Mouse (Mus musculus): ENCODE results near the gene Oxld1.
"Not testable (repeated sequence)": the region's sequence is repeated elsewhere in the genome, so short reads cannot be mapped to it uniquely, and the experiment has no call there.

The Oxld1 gene

DNA sequence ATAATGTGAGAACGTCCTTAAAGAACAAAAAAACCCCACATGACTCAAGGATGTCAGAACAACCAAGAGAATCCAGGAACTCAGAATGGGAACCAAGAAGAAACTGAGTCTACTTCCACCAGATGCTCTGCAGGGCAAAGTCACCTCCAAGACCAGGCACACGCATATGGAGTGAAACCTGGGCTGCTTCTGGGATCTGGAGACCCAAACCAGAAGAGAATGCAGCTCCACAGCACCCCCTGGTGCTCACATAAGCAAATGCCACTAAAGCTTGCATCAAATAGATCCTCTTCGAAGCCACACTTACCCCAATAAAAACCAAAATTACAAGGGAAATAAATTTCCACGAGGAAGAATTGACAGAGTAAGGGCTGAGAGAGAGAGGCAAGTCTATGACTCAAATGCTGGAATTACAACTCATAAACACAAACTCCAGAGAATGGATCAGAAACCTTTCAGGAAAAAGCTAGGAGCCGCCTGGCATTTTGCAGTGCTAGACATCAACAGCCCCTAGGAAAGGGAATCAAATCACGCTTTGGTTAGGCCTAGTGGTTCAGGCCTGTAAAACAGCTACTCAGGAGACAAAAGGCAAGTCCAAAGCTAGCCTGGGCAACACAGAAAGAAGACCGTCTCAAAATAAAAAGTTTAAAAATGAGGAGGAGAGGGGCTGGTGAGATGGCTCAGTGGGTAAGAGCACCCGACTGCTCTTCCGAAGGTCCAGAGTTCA is 34.1 kb downstream of the Oxld1 start:
- DNase-seq (ENCODE audit: low spot score in 2 of 2), result peak; percentile 33

DNA sequence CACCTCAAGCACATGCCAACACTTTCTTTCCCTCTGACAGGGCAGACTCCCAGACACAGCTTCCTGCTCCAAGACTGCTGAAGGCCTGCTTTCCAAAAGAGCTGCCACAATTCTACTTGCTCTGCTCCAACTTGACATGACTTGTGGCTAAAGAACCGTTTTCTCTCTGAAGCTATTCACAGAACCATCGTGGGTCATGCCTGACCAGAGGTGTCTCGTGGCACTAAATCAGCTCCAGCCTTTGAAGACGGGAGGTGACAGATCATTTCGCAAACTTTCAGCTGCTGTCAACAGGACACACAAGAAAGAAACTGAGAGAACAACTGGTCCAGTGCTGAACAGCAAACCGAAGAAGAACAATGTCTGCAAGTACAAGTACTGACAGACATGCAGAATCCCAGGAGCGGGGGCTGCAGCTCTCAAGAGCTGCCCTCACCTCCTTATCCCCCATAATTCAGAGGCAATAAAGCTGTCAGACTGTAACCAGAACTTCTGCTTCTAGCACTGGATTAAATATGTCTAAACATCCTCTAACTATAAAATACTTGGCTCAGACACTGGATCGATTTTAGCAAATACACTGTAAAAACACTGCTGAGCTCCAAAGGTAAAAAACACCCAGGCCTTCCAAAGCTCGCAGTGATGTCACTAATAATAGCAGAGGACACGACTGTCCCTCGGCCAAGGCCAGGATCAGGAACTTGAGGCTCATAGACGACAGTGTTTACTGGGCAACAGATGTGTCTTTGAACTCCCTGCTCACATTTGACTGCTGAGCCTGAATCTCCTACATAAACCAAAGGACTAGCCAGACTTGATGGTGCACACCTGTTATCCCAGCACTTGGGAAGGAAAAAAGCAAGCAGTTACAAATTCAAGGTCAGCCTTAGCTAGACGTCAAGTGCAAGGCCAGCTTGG is 35.0 kb downstream of the Oxld1 start:
- no peak for DNase-seq (ENCODE audit: low spot score in 2 of 2)

DNA sequence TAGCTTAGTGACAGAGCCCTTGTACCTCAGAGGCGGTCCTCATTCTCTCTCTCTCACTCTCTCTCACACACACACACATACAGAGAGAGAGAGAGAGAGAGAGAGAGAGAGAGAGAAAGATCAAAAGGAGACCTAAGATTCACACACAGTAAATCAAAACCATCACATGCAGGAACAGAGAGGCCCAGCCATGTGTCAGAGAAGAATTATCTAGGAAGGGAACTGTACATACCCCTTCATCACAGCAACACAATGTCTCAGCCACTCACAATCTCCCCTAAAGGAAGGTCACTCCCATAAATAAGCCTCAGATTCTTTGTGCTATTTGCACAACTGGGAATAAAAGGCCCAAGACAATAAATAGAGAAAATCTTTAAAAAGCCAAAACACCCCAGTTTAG is 39.3 kb downstream of the Oxld1 start:
- no peak for DNase-seq (ENCODE audit: low spot score in 2 of 2)

DNA sequence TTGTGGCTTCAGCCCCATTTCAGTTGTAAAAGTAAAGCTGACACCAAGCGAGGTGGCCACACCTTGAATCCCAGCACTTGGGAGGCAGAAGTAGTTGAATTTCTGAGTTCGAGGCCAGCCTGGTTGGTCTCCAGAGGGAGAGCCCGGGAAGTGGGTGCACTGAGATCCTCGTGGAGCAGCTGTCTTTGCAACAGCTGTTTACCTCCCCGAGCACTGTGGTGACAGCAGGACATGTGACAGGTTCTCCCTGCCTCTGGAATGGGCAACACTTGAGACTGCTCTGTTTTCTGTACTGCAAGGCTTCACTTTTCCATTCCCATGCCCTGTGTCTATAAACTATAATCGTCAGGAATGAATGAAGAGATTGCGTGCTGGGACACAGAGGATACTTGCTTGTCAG is 40.0 kb downstream of the Oxld1 start:
- no peak for DNase-seq (ENCODE audit: low spot score in 2 of 2)

DNA sequence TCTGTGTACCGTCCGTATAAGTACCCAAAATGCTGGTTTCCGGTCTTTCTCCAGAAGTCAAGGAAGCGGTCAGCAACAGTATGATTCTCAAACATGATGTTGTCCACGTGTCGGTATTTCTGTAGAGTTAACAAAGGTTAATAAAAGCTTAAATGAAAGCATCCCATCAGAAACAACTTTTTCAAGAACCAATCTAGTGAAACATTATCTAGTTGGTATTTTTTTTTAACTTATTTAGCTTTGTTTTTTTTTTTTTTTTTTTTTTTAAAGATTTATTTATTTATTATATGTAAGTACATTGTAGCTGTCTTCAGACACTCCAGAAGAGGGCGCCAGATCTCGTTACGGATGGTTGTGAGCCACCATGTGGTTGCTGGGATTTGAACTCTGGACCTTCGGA is 44.2 kb downstream of the Oxld1 start:
- DNase-seq (ENCODE audit: low spot score in 2 of 2), result not testable (repeated sequence)
